In genomic region chr12:73112326-73113087, GRCm38 (mm10) we compare ENCODE assay signal across 1 mouse cellular context.
TF ChIP-seq lines count a peak whose summit lies in the region.

No protein-coding gene starts in this region.

TF ChIP-seq in CH12.LX, 34 proteins besides CTCF, POLR2A, EP300 and RAD21:
- peak; percentile 24; the same call in 1 of the 2 replicates for TF ChIP-seq NRF1 (IDR thresholded peaks at IDR 0.05; ENCODE audit: low read depth, low read length)
- 0 out of 2 replicates have a peak, but pooled peaks have one; percentile 65 for TF ChIP-seq UBTF (IDR thresholded peaks at IDR 0.05; ENCODE audit: low read depth, low read length)
- no peak for TF ChIP-seq ZC3H11A (IDR thresholded peaks at IDR 0.05; ENCODE audit: low read depth, low read length)
- TF ChIP-seq ETS1 (conservative IDR thresholded peaks at IDR 0.05; ENCODE audit: low read depth, low read length): no peak
- 0 out of 2 replicates have a peak, but pooled peaks have one; percentile 37 for TF ChIP-seq MXI1 (IDR thresholded peaks at IDR 0.05; ENCODE audit: low read depth, low read length)
- TF ChIP-seq ELF1 (IDR thresholded peaks at IDR 0.05; ENCODE audit: low read depth, low read length): no peak
- no peak for TF ChIP-seq JUND (conservative IDR thresholded peaks at IDR 0.05; ENCODE audit: low read depth, low read length)
- TF ChIP-seq JUN (IDR thresholded peaks at IDR 0.05; ENCODE audit: insufficient read depth, low read depth, low read length): no peak
- TF ChIP-seq SIN3A (IDR thresholded peaks at IDR 0.05; ENCODE audit: low read length): peak; percentile 66
- no peak for TF ChIP-seq KAT2A (IDR thresholded peaks at IDR 0.05; ENCODE audit: insufficient replicate concordance, low read length)
- no peak for TF ChIP-seq CHD2 (IDR thresholded peaks at IDR 0.05; ENCODE audit: low read length)
- TF ChIP-seq GABPA (IDR thresholded peaks at IDR 0.05; ENCODE audit: insufficient replicate concordance, low read depth, low read length): no peak
- no peak for TF ChIP-seq MYC (IDR thresholded peaks at IDR 0.05; ENCODE audit: low read depth, low read length)
